Mouse (Mus musculus): ENCODE data around the gene Olfr539. TPM values are rescaled to one million over a fixed set of nuclear protein-coding genes. Genes with fewer than 3 reads are reported as not detected.
"Not testable (repeated sequence)": the region's sequence is repeated elsewhere in the genome, so short reads cannot be mapped to it uniquely, and the experiment has no call there.

Gene Olfr539
- polyA plus RNA-seq (2016; fragmentation: Nextera tagmentation; extraction: Ambion mirVana): not detected in 2 replicates

GRCm38 (mm10) chr7:140659630-140660029 is at the start of gene Olfr539:
Gene Olfr539 (plus strand): TSS chr7:140659930.
- no peaks in the 10 kb centered on the region for H3K36me3 ChIP-seq
- no peak within 1 kb of the TSS for H3K4me3 ChIP-seq
- no peaks in the 10 kb centered on the region for H3K4me1 ChIP-seq
- no peaks in the 10 kb centered on the region for H3K27me3 ChIP-seq (ENCODE audit: low read depth, poor library complexity, severe bottlenecking)
- DNase-seq (ENCODE audit: low spot score): no peak
- no peaks in the 10 kb centered on the region for H3K9me3 ChIP-seq (replicated peaks)
- 77% methylated on average over 4 of the region's 4 CpGs for WGBS
- no peak within 1 kb of the TSS for H3K27ac ChIP-seq

- H3K9me3 ChIP-seq (replicated peaks); H3K36me3 ChIP-seq; DNase-seq (ENCODE audit: low spot score); H3K27me3 ChIP-seq (ENCODE audit: low read depth, poor library complexity, severe bottlenecking); H3K27ac ChIP-seq; H3K4me1 ChIP-seq; H3K4me3 ChIP-seq: not testable (repeated sequence)
- WGBS: 92% methylated on average over 3 of the region's 3 CpGs
These were observed 31.1 kb upstream of the Olfr539 start, which contains the start of gene Olfr61 for GRCm38 (mm10) chr7:140628670-140629069. Gene Olfr61 (plus strand): TSS chr7:140628970.

GRCm38 (mm10) chr7:140630559-140630958 is 29.2 kb upstream of the Olfr539 start:
- Histone ChIP-seq H3K4me1 (no peaks in the 10 kb centered on the region), H3K36me3 (no peaks in the 10 kb centered on the region), H3K27me3 (ENCODE audit: low read depth, poor library complexity, severe bottlenecking) (no peaks in the 10 kb centered on the region), H3K4me3 (no peak overlapping the region), H3K9me3 (replicated peaks) (no peaks in the 10 kb centered on the region), H3K27ac (no peak overlapping the region)
- no peak for DNase-seq (ENCODE audit: low spot score)
- 83% methylated on average over 1 of the region's 1 CpGs for WGBS

- no peak within 1 kb of the TSS for H3K4me3 ChIP-seq
- no peak for DNase-seq (ENCODE audit: low spot score)
- WGBS: 94% methylated on average over 1 of the region's 1 CpGs
- H3K27me3 ChIP-seq (ENCODE audit: low read depth, poor library complexity, severe bottlenecking): no peaks in the 10 kb centered on the region
- H3K4me1 ChIP-seq: no peaks in the 10 kb centered on the region
- no peaks in the 10 kb centered on the region for H3K9me3 ChIP-seq (replicated peaks)
- no peak within 1 kb of the TSS for H3K27ac ChIP-seq
- H3K36me3 ChIP-seq: no peaks in the 10 kb centered on the region
These were observed 13.6 kb upstream of the Olfr539 start, which contains the start of gene Olfr53 for GRCm38 (mm10) chr7:140646152-140646551. Gene Olfr53 (plus strand): TSS chr7:140646452.

- not testable (repeated sequence) for H3K4me3 ChIP-seq; H3K27me3 ChIP-seq (ENCODE audit: low read depth, poor library complexity, severe bottlenecking); DNase-seq (ENCODE audit: low spot score); H3K36me3 ChIP-seq; H3K4me1 ChIP-seq; H3K9me3 ChIP-seq (replicated peaks); H3K27ac ChIP-seq
- WGBS: 91% methylated on average over 3 of the region's 3 CpGs
These were observed 11.0 kb downstream of the Olfr539 start for GRCm38 (mm10) chr7:140670693-140671092.

GRCm38 (mm10) chr7:140675863-140676262 is 16.1 kb downstream of the Olfr539 start:
- Histone ChIP-seq H3K36me3 (no peaks in the 10 kb centered on the region), H3K27me3 (ENCODE audit: low read depth, poor library complexity, severe bottlenecking) (no peaks in the 10 kb centered on the region), H3K4me1 (0 out of 2 replicates have a peak, but pooled peaks cover 5% of the 10 kb centered on the region), H3K4me3 (no peak overlapping the region), H3K27ac (no peak overlapping the region), H3K9me3 (replicated peaks) (no peaks in the 10 kb centered on the region)
- no peak for DNase-seq (ENCODE audit: low spot score)
- WGBS: under 1% methylated on average over 6 of the region's 6 CpGs

- not testable (repeated sequence) for H3K4me1 ChIP-seq; H3K9me3 ChIP-seq (replicated peaks); H3K36me3 ChIP-seq; DNase-seq (ENCODE audit: low spot score); H3K27ac ChIP-seq; H3K27me3 ChIP-seq (ENCODE audit: low read depth, poor library complexity, severe bottlenecking); H3K4me3 ChIP-seq
- 73% methylated on average over 4 of the region's 4 CpGs for WGBS
These were observed 19.9 kb downstream of the Olfr539 start for GRCm38 (mm10) chr7:140679591-140679990.

GRCm38 (mm10) chr7:140681651-140682050 is 21.9 kb downstream of the Olfr539 start, which contains the start of gene Olfr45:
Gene Olfr45 (plus strand): TSS chr7:140681951.
- no peaks in the 10 kb centered on the region for H3K4me1 ChIP-seq
- H3K9me3 ChIP-seq (replicated peaks): no peaks in the 10 kb centered on the region
- WGBS: 97% methylated on average over 1 of the region's 1 CpGs
- H3K4me3 ChIP-seq: no peak within 1 kb of the TSS
- H3K27ac ChIP-seq: no peak within 1 kb of the TSS
- no peaks in the 10 kb centered on the region for H3K27me3 ChIP-seq (ENCODE audit: low read depth, poor library complexity, severe bottlenecking)
- no peak for DNase-seq (ENCODE audit: low spot score)
- H3K36me3 ChIP-seq: no peaks in the 10 kb centered on the region

- no peak within 1 kb of the TSS for H3K4me3 ChIP-seq
- H3K36me3 ChIP-seq: no peaks in the 10 kb centered on the region
- H3K4me1 ChIP-seq: no peaks in the 10 kb centered on the region
- no peak within 1 kb of the TSS for H3K27ac ChIP-seq
- H3K27me3 ChIP-seq (ENCODE audit: low read depth, poor library complexity, severe bottlenecking): no peaks in the 10 kb centered on the region
- no peak for DNase-seq (ENCODE audit: low spot score)
- no peaks in the 10 kb centered on the region for H3K9me3 ChIP-seq (replicated peaks)
These were observed 37.2 kb downstream of the Olfr539 start, which contains the start of gene Olfr541 for GRCm38 (mm10) chr7:140696967-140697366. Gene Olfr541 (plus strand): TSS chr7:140697267.

GRCm38 (mm10) chr7:140706348-140706747 is 46.6 kb downstream of the Olfr539 start:
- 80% methylated on average over 2 of the region's 2 CpGs for WGBS
- H3K27ac ChIP-seq: no peak overlapping the region
- no peaks in the 10 kb centered on the region for H3K4me1 ChIP-seq
- no peaks in the 10 kb centered on the region for H3K27me3 ChIP-seq (ENCODE audit: low read depth, poor library complexity, severe bottlenecking)
- no peak overlapping the region for H3K4me3 ChIP-seq
- H3K9me3 ChIP-seq (replicated peaks): no peaks in the 10 kb centered on the region
- no peaks in the 10 kb centered on the region for H3K36me3 ChIP-seq
- DNase-seq (ENCODE audit: low spot score): no peak

GRCm38 (mm10) chr7:140707536-140708284 is 48.0 kb downstream of the Olfr539 start:
- 89% methylated on average over 6 of the region's 6 CpGs for WGBS
- Histone ChIP-seq H3K4me3 (no peak overlapping the region), H3K27ac (no peak overlapping the region), H3K4me1 (no peaks in the 10 kb centered on the region), H3K36me3 (no peaks in the 10 kb centered on the region), H3K27me3 (ENCODE audit: low read depth, poor library complexity, severe bottlenecking) (no peaks in the 10 kb centered on the region), H3K9me3 (replicated peaks) (no peaks in the 10 kb centered on the region)
- no peak for DNase-seq (ENCODE audit: low spot score)

- H3K9me3 ChIP-seq (replicated peaks): no peaks in the 10 kb centered on the region
- H3K27ac ChIP-seq: no peak overlapping the region
- no peak overlapping the region for H3K4me3 ChIP-seq
- WGBS: 86% methylated on average over 7 of the region's 7 CpGs
- H3K36me3 ChIP-seq: no peaks in the 10 kb centered on the region
- H3K4me1 ChIP-seq: no peaks in the 10 kb centered on the region
- H3K27me3 ChIP-seq (ENCODE audit: low read depth, poor library complexity, severe bottlenecking): no peaks in the 10 kb centered on the region
- DNase-seq (ENCODE audit: low spot score): no peak
These were observed 57.7 kb downstream of the Olfr539 start for GRCm38 (mm10) chr7:140717155-140718055.

- 87% methylated on average over 6 of the region's 6 CpGs for WGBS
- Histone ChIP-seq H3K4me1 (no peaks in the 10 kb centered on the region), H3K27me3 (ENCODE audit: low read depth, poor library complexity, severe bottlenecking) (no peaks in the 10 kb centered on the region), H3K4me3 (no peak overlapping the region), H3K9me3 (replicated peaks) (no peaks in the 10 kb centered on the region), H3K36me3 (no peaks in the 10 kb centered on the region), H3K27ac (no peak overlapping the region)
- DNase-seq (ENCODE audit: low spot score): no peak
These were observed 61.4 kb downstream of the Olfr539 start for GRCm38 (mm10) chr7:140721095-140721494.
